Mouse (Mus musculus): ENCODE results near the gene Pde4d.

The Pde4d gene

DNA sequence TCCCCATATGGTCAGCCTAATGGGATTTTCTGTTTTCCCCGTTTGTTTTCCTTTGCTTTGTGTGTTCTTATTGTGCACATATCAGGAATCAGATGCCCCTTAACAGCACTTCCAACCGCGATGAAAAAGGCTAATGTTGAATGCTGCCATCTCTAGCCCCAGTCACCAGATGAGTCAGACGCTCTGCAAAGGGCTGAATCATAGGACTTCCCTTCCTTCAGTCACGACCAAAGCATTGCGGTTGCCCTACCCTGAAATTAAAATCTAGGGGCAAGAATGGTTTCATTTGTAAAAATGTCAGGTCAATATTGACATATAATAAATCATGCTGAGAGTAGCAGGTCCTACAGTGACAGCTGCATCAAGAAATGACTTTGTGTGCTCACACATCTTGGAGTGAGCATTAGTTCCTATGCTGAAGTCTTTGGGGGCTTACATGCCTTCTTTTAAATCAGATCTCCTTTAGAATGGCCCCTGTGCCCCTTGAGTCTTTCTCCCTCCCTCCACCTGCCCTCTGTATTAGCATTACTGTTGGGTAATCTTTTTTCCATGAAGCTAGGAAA lies 370.2 kb downstream of the Pde4d start:
- no peak for DNase-seq (ENCODE audit: low read depth in 1 of 2, low spot score in 2 of 2)

DNA sequence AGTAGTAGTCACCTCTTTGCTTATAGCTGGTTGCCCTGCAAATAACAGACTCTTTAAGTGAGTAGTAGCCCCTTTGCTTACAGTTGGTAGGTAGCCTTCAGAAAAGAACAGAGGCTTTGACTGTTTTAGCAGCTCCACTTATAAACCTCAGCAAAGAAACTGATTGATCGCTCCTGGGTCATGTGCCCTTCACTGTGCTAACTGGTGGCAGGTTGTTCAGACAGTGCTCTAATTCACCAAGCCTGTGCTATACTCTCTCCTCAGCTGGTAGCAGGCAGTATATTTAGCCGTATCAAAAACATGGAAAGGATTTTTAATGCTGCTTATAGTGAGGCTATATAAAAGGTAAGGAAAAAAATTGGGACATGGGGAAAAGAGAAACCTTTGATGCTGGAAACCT lies 370.7 kb downstream of the Pde4d start:
- no peak for DNase-seq (ENCODE audit: low read depth in 1 of 2, low spot score in 2 of 2)

DNA sequence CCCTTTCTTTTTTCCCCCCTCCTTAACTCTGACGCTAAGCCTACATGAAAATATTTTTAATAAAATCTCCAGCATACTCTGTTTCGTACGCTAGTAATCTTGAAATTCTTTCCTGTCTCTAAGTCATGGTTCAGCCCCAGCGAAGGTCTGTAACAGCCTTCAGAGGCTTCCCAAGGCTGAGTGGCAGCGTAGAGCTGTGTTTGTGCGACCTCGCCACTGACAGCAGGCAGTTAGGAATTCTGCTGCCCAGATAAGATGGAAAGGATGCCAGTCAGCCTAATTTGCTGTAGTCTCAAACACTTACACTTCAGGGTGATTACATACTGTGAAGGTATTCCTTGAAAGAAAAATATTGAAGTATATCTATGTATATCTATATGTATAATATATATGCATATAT lies 371.5 kb downstream of the Pde4d start:
- DNase-seq (ENCODE audit: low read depth in 1 of 2, low spot score in 2 of 2), result no peak

DNA sequence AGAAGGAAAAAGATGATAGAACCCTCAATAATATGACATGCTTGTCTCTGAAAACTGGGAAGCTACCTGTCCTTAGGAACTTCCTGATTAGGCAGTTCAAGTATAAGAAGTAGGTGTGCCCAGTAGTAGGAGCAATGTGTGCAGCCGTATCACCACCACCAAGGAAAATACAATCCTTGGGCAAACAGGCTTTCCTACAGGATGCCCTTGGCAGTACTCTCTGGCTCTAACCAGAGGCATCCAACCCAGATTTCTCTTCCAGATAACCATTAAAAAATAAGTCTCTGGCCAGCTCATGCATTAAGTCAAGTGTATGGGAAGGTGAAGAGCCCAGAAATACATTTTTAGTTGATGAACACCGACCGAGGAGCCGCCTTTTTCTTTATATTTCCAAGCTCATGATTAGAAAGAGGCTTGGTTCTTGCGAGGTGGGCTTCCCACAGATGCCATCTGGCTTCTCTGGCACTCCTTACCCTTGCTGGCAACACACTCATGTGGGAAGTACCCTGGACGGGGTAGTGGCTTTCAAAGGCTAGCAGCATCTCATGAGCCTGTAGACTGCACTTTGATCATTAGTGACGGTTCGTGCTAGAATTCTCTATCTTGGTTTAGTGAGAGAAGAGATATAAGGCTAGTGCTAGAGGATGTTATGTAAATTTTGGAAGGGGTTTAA lies 375.0 kb downstream of the Pde4d start:
- DNase-seq (ENCODE audit: low read depth in 1 of 2, low spot score in 2 of 2), result no peak

DNA sequence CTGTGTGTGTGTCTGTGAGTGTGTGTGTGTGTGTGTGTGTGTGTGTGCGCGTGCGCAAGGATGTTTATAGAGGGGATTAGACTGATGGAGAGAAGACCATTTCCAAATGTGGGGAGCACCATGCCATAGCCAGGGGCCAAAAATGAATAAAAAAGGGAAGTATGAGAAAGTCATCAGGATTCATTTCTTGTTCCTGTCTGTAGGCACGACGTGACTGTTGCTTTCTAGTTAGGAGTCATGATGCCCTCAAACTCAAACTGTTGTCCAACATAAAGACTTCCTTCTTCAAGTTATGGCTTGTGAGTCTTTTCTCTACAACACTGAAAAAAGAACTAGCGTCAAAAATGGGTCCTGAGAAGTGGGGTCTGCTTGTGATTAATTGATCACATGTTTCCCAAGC lies 375.8 kb downstream of the Pde4d start:
- no peak for DNase-seq (ENCODE audit: low read depth in 1 of 2, low spot score in 2 of 2)

DNA sequence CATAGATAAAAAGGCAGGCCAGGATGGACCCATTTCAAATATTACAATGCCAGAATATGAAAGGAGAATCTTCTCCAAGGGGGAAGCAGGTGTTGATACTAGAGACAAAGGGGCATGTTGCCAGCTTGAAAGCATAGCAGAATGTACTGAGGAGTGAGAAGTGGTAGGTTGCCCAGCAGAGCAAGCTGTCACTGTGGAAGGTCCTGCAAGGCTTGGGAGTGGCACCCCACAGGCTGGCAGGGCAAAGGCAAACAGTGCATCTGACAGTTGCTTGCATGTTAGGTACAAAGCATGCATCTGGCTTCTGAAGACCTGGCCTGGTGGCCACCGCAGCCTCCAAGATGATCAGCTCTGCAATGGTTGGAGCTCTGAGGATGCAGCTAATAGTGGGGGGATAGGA lies 384.4 kb downstream of the Pde4d start:
- no peak for DNase-seq (ENCODE audit: low read depth in 1 of 2, low spot score in 2 of 2)

DNA sequence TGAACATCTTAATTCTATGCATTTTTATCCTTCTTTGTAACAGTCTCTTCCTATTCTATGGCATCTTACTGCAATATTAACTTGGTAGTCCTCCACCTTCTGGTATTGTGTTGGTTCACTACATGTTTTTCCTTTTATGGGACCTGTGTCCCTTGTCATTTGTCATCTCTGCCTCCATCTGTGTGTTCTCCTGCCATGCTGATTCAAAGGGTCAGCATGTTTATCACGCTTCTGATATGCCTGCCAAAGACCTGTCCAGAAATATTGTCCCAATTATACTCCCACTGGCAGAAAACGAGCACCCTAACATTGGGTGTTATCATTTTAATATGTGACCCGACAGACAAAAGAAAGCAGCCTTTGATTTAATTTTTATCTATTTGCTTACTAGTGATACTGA lies 386.6 kb downstream of the Pde4d start:
- DNase-seq (ENCODE audit: low read depth in 1 of 2, low spot score in 2 of 2), result no peak

DNA sequence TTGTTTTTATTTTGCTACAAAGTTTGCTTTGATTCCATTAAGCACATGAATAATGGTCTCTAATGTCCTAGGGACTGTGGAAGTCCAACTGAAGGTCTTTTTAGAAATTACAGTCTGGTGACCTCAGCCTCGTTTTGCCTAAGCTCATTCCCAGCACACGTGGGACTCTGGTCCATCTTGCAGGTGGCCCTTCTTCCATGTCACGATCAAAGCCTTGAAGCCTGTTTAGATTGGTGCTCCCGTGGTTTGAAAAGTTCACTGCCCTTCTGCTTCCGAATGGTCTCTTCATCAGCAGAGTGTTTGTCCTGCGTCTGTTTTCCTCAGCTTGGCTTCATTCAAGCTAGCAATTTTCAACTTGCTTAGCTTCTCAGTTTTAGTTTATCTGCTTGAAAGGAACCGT lies 389.4 kb downstream of the Pde4d start:
- DNase-seq (ENCODE audit: low read depth in 1 of 2, low spot score in 2 of 2), result no peak

DNA sequence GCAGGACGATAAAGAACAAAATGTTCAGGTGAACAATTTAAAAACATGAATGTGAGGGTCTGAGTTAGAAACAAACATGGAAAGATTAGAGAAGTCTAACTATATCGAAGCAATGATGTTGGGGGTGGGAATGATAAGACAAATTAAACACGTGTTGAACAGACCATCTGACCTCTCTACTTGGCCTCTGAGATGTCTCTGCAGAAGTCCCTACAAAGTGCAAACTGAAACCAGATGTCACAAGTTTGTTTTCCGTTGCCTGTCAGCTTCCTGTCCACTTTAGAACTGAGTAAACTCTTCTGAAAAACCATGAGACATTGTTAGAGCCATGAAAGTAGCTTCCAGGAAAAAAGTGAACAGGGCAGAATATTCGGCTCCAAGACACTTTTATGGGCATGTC lies 404.3 kb downstream of the Pde4d start:
- no peak for DNase-seq (ENCODE audit: low read depth in 1 of 2, low spot score in 2 of 2)

DNA sequence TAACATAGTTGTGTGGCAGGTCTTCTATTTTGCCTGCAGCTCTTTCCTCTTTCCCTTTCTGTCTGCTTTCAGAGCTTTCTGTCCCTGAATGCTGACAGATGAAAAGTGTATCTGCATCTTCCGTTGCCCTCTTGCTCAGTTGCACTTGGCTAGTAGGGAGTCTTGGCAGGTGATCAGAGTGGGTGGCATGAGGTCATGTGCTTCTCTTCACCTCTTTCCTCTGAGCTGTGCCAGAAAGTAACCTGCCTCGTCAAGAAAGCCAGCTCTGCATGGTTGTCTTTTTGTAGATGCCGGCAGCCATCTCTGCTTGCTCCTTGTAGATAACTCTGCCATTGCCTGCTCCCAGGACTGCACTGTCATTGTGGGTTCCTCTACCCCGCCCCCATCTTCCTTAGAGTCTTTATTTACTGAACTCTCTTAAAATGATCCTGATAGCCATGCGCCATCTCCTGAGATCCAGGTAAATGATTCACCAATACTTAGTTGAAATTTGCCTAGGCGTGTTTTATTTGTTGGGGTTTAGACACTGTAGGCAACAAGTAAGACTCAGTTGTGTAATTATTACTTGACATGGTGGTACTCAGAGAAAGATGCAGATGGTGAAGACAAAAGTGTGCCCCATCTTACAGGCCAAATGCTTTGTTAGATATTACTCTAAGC lies 407.2 kb downstream of the Pde4d start:
- DNase-seq (ENCODE audit: low read depth in 1 of 2, low spot score in 2 of 2), result no peak

DNA sequence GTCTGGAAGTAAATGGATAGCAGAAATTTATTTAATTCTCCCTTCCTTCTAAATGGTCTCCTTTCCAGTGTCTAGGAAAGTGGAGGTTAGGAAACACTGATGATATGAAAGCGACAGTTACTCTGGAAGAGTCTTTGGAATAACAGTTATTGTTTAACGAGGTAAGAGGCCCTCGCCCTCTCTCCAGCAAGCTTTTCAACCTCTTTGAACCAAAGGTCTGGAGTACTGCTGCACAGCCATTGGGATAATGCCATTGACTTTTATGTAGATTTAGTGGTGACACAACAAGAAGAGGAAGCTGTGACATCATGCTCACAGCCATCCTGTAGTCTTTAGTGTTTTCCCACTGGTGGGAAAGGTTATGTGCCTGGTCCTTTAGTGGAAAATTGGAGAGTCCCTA lies 409.6 kb downstream of the Pde4d start:
- DNase-seq (ENCODE audit: low read depth in 1 of 2, low spot score in 2 of 2), result no peak

DNA sequence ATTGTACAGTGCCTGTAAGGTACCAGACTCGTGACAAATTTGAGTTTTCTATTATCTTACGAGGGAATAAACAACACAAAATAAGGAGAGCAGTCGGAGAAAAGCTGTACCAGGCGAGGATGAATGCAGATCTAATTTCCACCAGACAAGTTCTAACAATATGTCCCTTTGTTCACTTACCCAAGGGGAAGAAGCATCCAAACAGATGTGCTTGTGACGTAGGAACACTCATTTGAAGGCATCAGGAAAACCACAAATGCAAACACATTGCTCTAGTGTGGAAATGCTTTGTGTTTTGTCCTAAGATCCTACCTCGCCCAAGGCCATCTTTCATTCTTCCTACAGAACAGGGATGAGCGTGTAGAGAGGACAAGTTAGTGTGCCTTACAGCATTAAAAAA lies 411.0 kb downstream of the Pde4d start:
- no peak for DNase-seq (ENCODE audit: low read depth in 1 of 2, low spot score in 2 of 2)

DNA sequence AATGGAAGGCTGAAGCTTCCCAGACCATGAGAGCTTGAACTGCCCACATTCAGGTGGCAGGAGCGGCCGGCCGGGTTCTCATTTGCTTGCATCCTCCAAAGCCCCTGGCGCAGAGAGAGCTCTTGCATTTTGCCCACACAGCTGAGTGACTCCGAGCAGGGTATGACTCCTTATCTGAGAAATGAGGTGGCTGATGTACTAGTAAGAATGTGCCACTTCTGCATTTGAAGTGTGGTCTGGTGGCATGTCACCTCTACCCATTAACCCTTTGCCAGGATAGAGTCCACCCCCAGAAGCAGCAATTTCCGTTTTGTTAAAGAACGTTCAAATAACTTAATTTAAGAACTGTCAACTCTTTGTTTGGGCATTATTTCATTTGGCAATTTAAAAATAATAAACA lies 412.0 kb downstream of the Pde4d start:
- DNase-seq (ENCODE audit: low read depth in 1 of 2, low spot score in 2 of 2), result no peak

DNA sequence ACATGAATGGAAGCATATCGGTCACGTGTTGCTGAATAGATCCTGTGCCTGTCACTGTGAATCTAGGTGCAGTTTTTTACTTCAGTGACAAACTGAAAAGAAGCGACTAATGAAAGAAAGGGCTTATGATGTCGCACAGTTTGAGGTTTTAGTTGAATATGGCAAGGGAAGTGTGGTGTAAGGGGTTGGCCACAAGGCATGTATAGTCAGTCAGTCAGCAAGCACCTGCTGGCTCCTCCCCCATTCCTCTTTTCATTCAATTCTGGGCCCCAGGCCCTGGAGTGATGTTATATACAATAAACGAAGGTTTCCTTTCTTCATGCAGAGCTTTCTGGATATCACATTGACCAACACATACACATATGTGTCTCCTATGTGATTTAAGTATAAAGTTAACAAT lies 412.4 kb downstream of the Pde4d start:
- DNase-seq (ENCODE audit: low read depth in 1 of 2, low spot score in 2 of 2), result no peak

DNA sequence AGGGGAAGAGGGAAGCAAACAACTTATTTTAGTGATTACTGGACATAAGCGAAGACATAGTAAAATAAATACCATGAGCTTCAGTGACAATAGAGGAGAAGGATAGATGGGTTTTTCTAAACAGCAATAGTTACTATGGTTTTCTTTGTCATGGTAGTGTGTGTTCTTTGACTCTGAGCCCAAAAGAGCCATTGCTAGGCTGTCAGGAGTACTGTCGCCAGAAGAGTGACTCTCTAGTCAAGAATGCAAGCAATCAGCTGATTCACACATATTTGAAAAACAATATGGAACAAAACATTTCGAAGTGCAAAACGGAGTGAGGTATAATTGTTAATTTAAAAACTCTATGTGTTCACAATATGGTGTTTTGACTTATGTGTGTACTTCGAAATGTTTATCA lies 450.4 kb downstream of the Pde4d start:
- no peak for DNase-seq (ENCODE audit: low read depth in 1 of 2, low spot score in 2 of 2)

DNA sequence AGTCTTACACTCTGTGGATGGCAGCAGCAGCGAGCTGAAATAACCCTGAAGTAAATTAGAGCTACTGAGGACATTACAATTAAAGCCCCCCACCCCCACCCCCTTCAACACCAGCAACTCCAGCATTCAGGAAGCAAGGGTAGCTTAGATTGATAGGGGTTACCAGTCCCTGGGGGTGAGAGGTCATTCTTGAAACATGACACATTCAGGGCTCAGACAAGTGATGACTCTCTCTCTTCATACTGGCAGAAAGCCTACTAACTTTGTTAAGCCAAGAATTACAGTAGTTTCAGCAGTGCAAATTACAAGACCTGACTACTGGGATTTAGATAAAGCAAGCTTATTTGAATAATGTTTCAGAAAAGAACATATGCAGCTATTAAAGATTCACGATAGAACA lies 455.4 kb downstream of the Pde4d start:
- no peak for DNase-seq (ENCODE audit: low read depth in 1 of 2, low spot score in 2 of 2)

DNA sequence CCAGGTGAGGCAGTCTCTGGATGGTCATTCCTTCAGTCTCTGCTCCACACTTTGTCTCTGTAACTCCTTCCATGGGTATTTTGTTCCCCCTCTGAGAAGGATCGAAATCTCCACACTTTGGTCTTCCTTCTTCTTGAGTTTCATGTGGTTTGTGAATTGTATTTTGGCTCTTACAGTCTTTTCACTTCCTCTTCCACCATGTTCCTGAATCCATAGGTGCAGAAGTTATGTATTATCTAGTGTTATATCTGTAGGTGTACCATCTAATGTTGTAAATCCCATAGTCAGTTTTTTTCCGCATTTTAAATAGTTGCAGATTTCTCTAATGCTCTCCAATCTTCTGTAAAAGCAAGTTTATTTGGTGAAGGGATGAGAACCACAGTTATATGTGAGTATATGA lies 459.4 kb downstream of the Pde4d start:
- no peak for DNase-seq (ENCODE audit: low read depth in 1 of 2, low spot score in 2 of 2)

DNA sequence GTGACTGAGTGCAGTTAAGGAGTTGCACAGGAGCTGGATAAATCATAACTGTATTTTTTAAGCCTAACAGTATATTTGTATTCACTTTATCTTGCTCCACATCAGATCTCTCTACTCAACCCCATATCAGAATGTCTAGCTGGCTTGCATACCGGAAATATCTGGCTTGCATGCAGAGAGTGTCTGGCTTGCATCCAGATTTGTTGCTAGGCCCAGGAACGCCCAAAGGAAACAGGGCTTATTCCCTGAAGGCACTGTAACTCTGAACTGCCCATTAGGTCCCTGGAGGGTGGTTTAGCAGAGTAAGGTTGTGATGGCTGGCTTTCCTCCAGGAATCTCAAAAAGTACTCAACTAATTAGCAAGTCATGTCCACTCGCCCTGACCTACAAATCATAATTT lies 464.9 kb downstream of the Pde4d start:
- no peak for DNase-seq (ENCODE audit: low read depth in 1 of 2, low spot score in 2 of 2)

DNA sequence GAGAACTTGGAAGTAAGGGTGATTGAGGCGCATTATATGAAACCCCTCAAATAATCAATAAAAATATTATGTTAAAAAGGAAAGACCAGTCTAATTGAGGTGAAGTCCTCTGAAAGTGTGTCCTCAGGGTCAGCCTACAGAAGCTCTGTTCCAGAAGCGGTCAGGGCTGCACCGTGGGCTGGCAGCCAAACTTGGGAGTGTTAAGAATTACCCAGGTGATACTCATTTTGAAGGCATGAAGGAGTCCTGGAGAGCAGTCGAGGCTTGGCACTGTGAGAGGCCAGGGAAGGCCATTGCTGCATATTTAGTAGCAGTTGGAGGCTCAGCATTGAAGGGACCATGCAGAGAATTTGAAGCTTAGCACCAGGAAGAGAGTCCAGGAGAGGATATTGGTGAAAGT lies 471.4 kb downstream of the Pde4d start:
- DNase-seq (ENCODE audit: low read depth in 1 of 2, low spot score in 2 of 2), result no peak

DNA sequence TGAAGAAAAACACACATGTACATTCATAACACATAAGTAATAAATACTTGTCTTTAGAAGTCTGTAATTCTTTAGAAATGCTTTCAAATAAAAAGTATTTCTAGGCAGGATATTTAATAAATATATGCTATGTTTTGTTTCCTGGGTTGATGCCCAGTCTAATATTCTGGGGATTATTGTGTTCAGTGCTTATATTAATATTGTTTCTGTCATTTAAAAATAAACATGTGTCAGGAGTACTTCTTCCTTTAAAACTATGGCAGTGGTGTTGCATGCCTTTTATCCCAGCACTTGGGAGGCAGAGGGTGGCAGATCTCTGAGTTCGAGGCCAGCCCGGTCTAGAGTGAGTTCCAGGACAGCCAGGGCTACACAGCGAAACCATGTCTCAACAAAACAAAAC lies 485.1 kb downstream of the Pde4d start:
- DNase-seq (ENCODE audit: low read depth in 1 of 2, low spot score in 2 of 2), result no peak

DNA sequence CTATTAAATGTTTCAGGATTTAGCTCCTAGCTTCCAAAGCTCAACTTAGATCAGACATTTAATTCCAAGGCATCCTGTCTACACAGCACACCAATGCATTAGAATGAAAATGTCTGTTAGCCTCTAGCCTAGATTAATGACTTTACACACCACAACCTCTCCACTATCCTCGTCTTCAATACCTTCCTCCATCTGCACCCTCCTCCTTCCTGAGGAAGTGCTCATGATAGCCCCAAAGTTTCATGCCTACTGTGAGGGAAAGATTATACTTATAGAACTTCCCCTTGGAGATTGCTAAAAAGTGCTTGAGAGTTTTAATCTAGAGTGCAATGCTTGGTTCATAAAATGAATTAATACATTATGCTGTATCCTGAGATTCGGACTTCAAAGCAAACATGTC lies 487.5 kb downstream of the Pde4d start:
- DNase-seq (ENCODE audit: low read depth in 1 of 2, low spot score in 2 of 2), result no peak

DNA sequence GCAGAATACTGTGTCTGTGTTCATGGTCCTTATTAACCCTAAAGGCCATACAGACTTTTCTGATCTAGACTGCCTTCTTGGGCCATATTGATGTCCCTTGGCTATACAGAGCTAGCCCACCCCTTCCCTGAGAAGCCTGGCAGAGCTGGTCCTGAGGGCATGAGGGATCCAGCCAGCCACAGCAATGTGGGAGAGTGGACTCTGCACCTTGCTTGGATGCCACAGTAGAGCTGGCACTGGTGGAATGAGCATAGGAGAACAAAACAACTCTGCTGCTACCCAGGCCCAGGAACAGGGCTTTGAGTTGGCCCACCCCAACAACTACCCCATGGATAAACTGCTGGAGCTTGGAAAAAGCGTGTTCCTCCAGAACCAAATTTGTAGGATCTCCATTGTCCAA lies 503.2 kb downstream of the Pde4d start:
- no peak for DNase-seq (ENCODE audit: low read depth in 1 of 2, low spot score in 2 of 2)

DNA sequence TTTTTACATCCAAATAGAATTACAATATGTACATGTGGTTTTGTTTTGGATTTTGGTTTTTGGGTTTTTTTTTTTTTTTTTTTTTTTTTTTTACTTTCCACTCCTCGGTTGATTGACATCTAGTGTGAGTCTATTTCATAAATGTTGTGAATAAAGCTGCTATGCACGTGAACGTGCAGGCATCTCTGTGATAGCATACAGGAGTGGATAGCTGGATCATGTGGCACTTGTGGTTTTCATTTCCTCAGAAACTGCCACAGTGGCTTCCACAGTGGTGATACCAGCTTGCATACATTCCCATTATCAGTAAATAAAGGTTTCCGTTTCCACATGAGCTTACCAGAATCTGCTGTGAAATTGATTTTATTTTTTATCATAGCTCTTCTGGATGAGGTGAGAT lies 506.3 kb downstream of the Pde4d start:
- DNase-seq (ENCODE audit: low read depth in 1 of 2, low spot score in 2 of 2), result no peak

Data from monocyte, adult 2 months (primary cell).